Mouse (Mus musculus) large intestine, adult 2 months (tissue): Measurements from ENCODE around the gene Nkain1. TPM values are rescaled to one million over a fixed set of nuclear protein-coding genes. Genes with fewer than 3 reads are reported as not detected.
A peak's percentile ranks its signal among the peaks of the same experiment; 100 is the strongest.

ENCODE experiments used
- DNase-seq: peaks from one replicate; pipeline ENCODE4 v3.0.0-alpha.2; 2012; ENCODE audit warnings: low read depth, low spot score
- WGBS: fragments of 180-500 bp; shearing (Covaris S2); methylation state at CpG from one replicate; pipeline ENCODE4 v1.1.7; 2018; 5-methylcytosine and 5-hydroxymethylcytosine counted together
- polyA plus RNA-seq: library from polyadenylated mRNA; depleted of rRNA; stranded (reverse); fragments of >200 nt; gene quantifications from 2 replicates; pipeline ENCODE4 v1.2.3, GENCODE M21; 2012

The Nkain1 gene
- polyA plus RNA-seq, 1 experiment: 13.6 TPM

GRCm38 (mm10) chr4:130552312-130553120 lies 21.5 kb downstream of the Nkain1 start:
- 61% methylated on average over 8 of the region's 8 CpGs for WGBS
- no peak for DNase-seq

GRCm38 (mm10) chr4:130550511-130550910 lies 23.5 kb downstream of the Nkain1 start:
- 68% methylated on average over 9 of the region's 9 CpGs for WGBS
- DNase-seq: no peak

DNA sequence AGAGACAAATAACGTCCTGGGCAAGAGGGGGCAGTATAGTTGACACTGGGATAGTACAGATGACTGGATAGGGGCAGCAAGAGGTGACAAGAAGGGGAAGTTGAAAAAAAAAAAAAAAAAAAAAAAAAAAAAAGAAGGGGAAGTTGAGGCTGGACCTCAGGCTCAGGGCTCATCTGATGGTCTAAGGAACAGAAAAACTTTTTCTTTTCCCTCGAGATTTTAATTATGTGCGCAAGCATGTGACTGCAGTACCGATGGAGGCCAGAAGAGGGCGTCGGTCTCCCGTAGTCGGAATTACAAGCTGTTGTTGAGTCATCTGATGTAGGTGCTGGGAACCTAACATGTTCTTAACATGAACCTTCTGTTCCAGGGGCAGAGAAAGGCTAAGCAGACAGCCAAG lies 24.8 kb downstream of the Nkain1 start:
- no peak for DNase-seq
- WGBS: 87% methylated on average over 8 of the region's 8 CpGs

GRCm38 (mm10) chr4:130546798-130547562 lies 27.0 kb downstream of the Nkain1 start:
- no peak for DNase-seq
- WGBS: 60% methylated on average over 13 of the region's 13 CpGs

GRCm38 (mm10) chr4:130544392-130544791 lies 29.6 kb downstream of the Nkain1 start:
- DNase-seq: no peak
- 74% methylated on average over 9 of the region's 9 CpGs for WGBS

- WGBS: 76% methylated on average over 4 of the region's 4 CpGs
Observed at GRCm38 (mm10) chr4:130543121-130543520, 30.9 kb downstream of the Nkain1 start.

GRCm38 (mm10) chr4:130540831-130541230 lies 33.1 kb downstream of the Nkain1 start:
- 78% methylated on average over 4 of the region's 4 CpGs for WGBS
- DNase-seq: no peak

More at GRCm38 (mm10) chr4:130543121-130543520, 30.9 kb downstream of the Nkain1 start:
- no peak for DNase-seq

DNA sequence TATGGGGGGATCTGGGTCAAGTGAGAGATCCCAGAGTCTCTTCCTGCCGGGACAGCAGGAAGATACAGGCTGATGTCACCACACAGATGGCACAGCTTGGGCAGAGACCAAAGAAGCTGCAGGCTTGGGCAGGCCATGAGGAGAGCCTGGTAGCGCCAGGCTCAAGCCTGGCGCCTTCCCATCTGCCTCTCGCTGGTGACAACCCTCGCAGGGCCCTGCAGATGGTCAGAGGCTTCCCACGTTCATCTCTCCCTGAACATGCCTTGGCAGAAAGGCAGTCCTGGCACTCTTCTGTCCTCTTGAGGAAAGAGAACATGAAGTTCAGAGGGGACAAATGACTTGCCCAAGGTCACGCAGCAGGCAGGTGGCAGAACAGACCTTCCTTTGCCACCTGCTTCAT lies 34.3 kb downstream of the Nkain1 start:
- 81% methylated on average over 7 of the region's 7 CpGs for WGBS
- no peak for DNase-seq

GRCm38 (mm10) chr4:130539053-130539452 lies 34.9 kb downstream of the Nkain1 start:
- no peak for DNase-seq
- WGBS: 89% methylated on average over 8 of the region's 8 CpGs

DNA sequence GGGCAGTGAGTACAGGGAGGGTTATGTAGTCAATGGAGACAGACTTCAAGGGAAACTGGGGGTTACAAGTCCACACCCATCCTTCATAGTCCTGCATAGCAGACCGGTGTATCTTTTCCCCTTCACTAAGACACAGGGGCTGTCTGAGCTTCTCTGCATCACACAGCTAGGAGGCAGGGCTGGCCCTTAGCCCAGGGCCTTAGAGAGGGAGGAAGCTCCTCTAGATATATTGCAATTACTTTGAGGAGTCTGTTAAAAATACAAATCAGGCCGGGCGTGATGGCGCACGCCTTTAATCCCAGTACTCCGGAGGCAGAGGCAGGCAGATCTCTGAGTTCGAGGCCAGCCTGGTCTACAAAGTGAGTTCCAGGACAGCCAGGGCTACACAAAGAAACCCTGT lies 36.6 kb downstream of the Nkain1 start:
- 96% methylated on average over 7 of the region's 7 CpGs for WGBS
- no peak for DNase-seq

DNA sequence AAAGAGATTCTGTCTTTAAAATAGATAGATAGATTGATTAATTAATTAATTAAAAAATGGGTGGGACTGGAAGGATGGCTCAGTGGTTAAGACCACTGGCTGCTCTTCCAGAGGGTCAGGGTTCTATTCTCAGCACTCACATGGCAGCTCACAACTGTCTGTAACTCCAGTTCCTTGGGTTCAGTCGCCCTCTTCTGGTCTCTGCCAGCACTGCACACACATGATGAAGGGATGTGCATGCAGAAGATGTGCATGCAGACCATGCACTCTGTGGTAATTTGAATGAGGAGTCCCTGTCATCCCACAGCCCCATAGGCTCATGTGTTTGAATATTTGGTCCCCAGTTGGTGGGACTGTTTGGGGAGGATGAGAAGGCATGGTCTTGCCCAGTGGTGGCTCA lies 38.2 kb downstream of the Nkain1 start:
- no peak for DNase-seq
- 77% methylated on average over 1 of the region's 1 CpGs for WGBS

DNA sequence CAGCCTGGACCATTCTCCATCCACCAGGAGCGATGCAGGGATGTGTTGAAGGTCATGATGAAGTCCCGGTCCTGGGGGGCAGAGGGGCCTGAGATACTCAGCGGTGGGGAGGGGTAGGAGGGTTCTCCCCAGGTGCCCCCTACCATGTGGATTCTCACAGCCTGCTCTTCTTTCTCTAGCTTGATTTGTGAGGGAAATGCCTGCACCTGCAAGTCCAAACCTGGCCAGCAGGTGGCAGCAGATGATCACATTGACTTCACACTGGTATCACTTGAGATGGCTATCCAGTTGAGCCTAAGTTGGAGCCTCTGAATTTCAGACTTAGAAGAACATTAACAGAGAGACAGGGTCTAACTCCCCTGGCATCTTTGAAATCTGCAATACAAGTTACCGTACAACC lies 40.0 kb downstream of the Nkain1 start:
- WGBS: 40% methylated on average over 4 of the region's 4 CpGs

DNA sequence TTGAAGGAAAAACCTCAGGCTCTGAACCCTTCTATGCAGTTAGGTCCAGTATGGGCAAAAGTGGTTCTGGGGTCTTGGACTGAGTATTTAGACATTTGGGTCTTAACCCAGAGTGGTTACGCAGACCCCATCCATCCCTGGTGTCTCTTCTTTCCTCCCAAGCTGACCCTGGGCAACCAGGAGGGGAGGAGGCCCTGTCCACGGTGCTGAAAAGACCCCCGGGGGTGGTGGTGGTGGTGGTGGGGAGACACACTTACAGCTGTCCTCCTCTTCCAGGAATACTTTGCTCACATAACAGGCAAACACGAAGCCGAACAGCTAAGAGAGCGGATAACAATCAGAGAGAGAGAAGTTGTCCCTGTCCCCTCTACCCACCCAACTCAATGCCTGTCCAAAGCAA lies 41.6 kb downstream of the Nkain1 start:
- DNase-seq: no peak
- WGBS: 74% methylated on average over 6 of the region's 6 CpGs

More for the DNA sequence above, 40.0 kb downstream of the Nkain1 start:
- peak; percentile 78 for DNase-seq

GRCm38 (mm10) chr4:130531645-130532280 lies 42.2 kb downstream of the Nkain1 start:
- WGBS: 13% methylated on average over 28 of the region's 28 CpGs

DNA sequence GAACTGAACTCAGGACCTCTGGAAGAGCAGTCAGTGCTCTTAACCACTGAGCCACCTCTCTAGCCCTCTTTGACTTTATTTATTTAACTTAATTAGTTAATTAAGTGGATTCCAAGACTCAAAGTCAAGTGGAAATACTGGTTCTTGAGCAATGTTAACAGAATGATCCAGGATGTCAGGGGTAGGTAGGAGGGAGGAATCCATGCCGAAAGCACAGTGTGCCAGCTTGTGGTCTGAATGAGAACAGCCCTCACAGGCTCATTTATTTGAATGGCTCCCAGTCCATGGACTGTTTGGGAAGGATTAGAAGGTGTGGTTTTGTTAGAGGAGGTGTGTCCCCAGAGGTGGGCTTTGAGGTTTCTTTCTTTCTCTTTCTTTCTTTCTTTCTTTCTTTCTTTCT lies 46.2 kb downstream of the Nkain1 start:
- DNase-seq: no peak
- 73% methylated on average over 1 of the region's 1 CpGs for WGBS

More at GRCm38 (mm10) chr4:130531645-130532280, 42.2 kb downstream of the Nkain1 start:
- DNase-seq: no peak

GRCm38 (mm10) chr4:130525041-130525440 lies 48.9 kb downstream of the Nkain1 start:
- DNase-seq: no peak
- 50% methylated on average over 1 of the region's 1 CpGs for WGBS

DNA sequence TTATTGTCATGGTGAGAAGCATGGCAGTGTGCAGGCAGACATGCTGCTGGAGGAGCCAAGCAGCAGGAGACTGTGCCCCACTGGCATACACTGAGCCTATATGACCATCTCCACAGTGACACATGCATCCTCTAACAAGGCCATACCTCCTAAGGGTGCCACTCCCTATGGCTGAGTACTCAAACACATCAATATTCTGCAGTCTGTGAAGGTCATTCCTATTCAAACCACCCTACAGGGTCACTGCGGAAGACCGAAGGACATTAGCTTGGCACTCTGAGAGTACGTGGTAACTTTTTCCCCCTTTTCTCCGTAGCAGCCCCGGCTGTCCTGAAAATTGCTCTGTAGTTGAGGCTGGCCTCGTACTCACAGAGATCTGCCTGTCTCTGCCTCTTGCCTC lies 52.5 kb downstream of the Nkain1 start:
- DNase-seq: no peak
- WGBS: 97% methylated on average over 6 of the region's 6 CpGs

- DNase-seq: no peak
- 3% methylated on average over 9 of the region's 9 CpGs for WGBS
Observed at GRCm38 (mm10) chr4:130520482-130520851, 53.5 kb downstream of the Nkain1 start.

GRCm38 (mm10) chr4:130519567-130520481 lies 54.1 kb downstream of the Nkain1 start:
- DNase-seq: peak; percentile 95
- 3% methylated on average over 40 of the region's 40 CpGs for WGBS
